Mouse (Mus musculus): ENCODE measurements around the gene Adipoq. TPM values are rescaled to one million over a fixed set of nuclear protein-coding genes. Genes with fewer than 3 reads are reported as not detected.

The Adipoq gene
- total and polyA plus RNA-seq, 3 experiments: not detected

- TF ChIP-seq MAX (IDR thresholded peaks at IDR 0.05; ENCODE audit: low read length) (0 out of 2 replicates have a peak, but pooled peaks have one; percentile 35), POLR2AphosphoS5 (IDR thresholded peaks at IDR 0.05; ENCODE audit: borderline replicate concordance, low read depth, low read length) (no peak), TBP (IDR thresholded peaks at IDR 0.05; ENCODE audit: low read depth, low read length) (peak; percentile 76), RAD21 (IDR thresholded peaks at IDR 0.05; ENCODE audit: low read depth, low read length) (no peak), CHD1 (IDR thresholded peaks at IDR 0.05; ENCODE audit: low read depth, low read length) (0 out of 2 replicates have a peak, but pooled peaks have one; percentile 48), EP300 (IDR thresholded peaks at IDR 0.05; ENCODE audit: low read depth in 1 of 2, low read length in 2 of 2) (no peak), ZNF384 (IDR thresholded peaks at IDR 0.05; ENCODE audit: low read depth, low read length) (no peak), TAL1 (IDR thresholded peaks at IDR 0.05; ENCODE audit: low read length) (no peak), CTCF (IDR thresholded peaks at IDR 0.05 in 2 of 3, conservative IDR thresholded peaks at IDR 0.05 in 1 of 3; ENCODE audit: control insufficient read depth in 1 of 3, insufficient read depth in 1 of 3, low read depth in 2 of 3, low read length in 3 of 3, poor library complexity in 1 of 3, severe bottlenecking in 1 of 3) (peak; percentile 0 to 15 (median 7); a peak in 2 of 6 replicates), ETS1 (IDR thresholded peaks at IDR 0.05; ENCODE audit: low read depth, low read length) (peak; percentile 39; the same call in 1 of the 2 replicates), MAZ (IDR thresholded peaks at IDR 0.05; ENCODE audit: low read depth, low read length) (no peak), E2F4 (IDR thresholded peaks at IDR 0.05; ENCODE audit: borderline replicate concordance, low read depth, low read length) (peak; percentile 99), POLR2AphosphoS2 (IDR thresholded peaks at IDR 0.05; ENCODE audit: low read length) (peak; percentile 91), SIN3A (IDR thresholded peaks at IDR 0.05; ENCODE audit: low read length) (peak; percentile 89; the same call in 1 of the 2 replicates), UBTF (IDR thresholded peaks at IDR 0.05; ENCODE audit: borderline replicate concordance, insufficient read depth, low read depth, low read length) (0 out of 2 replicates have a peak, but pooled peaks have one; percentile 59), HCFC1 (IDR thresholded peaks at IDR 0.05; ENCODE audit: low read depth, low read length) (peak; percentile 93), JUND (IDR thresholded peaks at IDR 0.05; ENCODE audit: low read depth, low read length) (no peak), USF1 (IDR thresholded peaks at IDR 0.05; ENCODE audit: low read depth, low read length) (no peak)
Observed at GRCm38 (mm10) chr16:23127673-23128375, 18.5 kb upstream of the Adipoq start, which contains the start of gene Rfc4 (continued).

GRCm38 (mm10) chr16:23130303-23130702 is 16.0 kb upstream of the Adipoq start:
- no peak for TF ChIP-seq MEF2A (IDR thresholded peaks at IDR 0.05; ENCODE audit: extremely low read depth, insufficient replicate concordance, low read depth, low read length, poor library complexity, severe bottlenecking)
- no peak for TF ChIP-seq POLR2AphosphoS5 (IDR thresholded peaks at IDR 0.05; ENCODE audit: borderline replicate concordance, low read depth, low read length)
- no peak for TF ChIP-seq USF2 (IDR thresholded peaks at IDR 0.05; ENCODE audit: borderline replicate concordance in 1 of 2, insufficient read depth in 1 of 2, low read depth in 1 of 2, low read length in 2 of 2)
- no peak for TF ChIP-seq POLR2A (IDR thresholded peaks at IDR 0.05; ENCODE audit: control insufficient read depth in 1 of 2, insufficient read depth in 1 of 2, low read depth in 1 of 2, low read length in 2 of 2, poor library complexity in 1 of 2)
- TF ChIP-seq CTCF (IDR thresholded peaks at IDR 0.05 in 2 of 3, conservative IDR thresholded peaks at IDR 0.05 in 1 of 3; ENCODE audit: control insufficient read depth in 1 of 3, insufficient read depth in 1 of 3, low read depth in 2 of 3, low read length in 3 of 3, poor library complexity in 1 of 3, severe bottlenecking in 1 of 3): no peak
- TF ChIP-seq TCF12 (IDR thresholded peaks at IDR 0.05; ENCODE audit: low read depth, low read length): no peak
- no peak for TF ChIP-seq BHLHE40 (IDR thresholded peaks at IDR 0.05; ENCODE audit: borderline replicate concordance, low read depth, low read length)
- TF ChIP-seq RAD21 (IDR thresholded peaks at IDR 0.05; ENCODE audit: low read depth, low read length): no peak
- no peak for TF ChIP-seq CHD1 (IDR thresholded peaks at IDR 0.05; ENCODE audit: low read depth, low read length)
- no peak for TF ChIP-seq RCOR1 (IDR thresholded peaks at IDR 0.05; ENCODE audit: low read depth, low read length)
- no peak for TF ChIP-seq MYC (IDR thresholded peaks at IDR 0.05; ENCODE audit: low read depth, low read length)
- TF ChIP-seq NELFE (IDR thresholded peaks at IDR 0.05; ENCODE audit: low read depth, low read length): no peak
- no peak for TF ChIP-seq MXI1 (IDR thresholded peaks at IDR 0.05; ENCODE audit: low read depth, low read length)
- TF ChIP-seq GATA1 (IDR thresholded peaks at IDR 0.05; ENCODE audit: low read depth, low read length): no peak
- no peak for TF ChIP-seq ZKSCAN1 (IDR thresholded peaks at IDR 0.05; ENCODE audit: low read depth, low read length)
- TF ChIP-seq MAFK (IDR thresholded peaks at IDR 0.05; ENCODE audit: borderline replicate concordance, low read depth, low read length): no peak
- no peaks in the 10 kb centered on the region for H3K9me3 ChIP-seq (replicated peaks; ENCODE audit: insufficient read depth, low read length)
- DNase-seq (ENCODE audit: low read depth, low spot score): no peak
- no peak overlapping the region for H3K9ac ChIP-seq (ENCODE audit: control insufficient read depth, low read depth, low read length, poor library complexity, severe bottlenecking)
- peaks cover 29% of the 10 kb centered on the region for H3K79me2 ChIP-seq (ENCODE audit: control insufficient read depth, insufficient read depth, low read length, poor library complexity)
- no peak overlapping the region for H3K4me3 ChIP-seq (ENCODE audit: control insufficient read depth in 1 of 2, insufficient read depth in 1 of 2, low read depth in 2 of 2, low read length in 2 of 2)
- H3K36me3 ChIP-seq (ENCODE audit: control insufficient read depth in 1 of 2, insufficient read depth in 2 of 2, low read length in 2 of 2): peaks cover 0 to 15% of the 10 kb centered on the region in 2 experiments; a peak in 2 of 4 replicates
- no peak overlapping the region for H3K27ac ChIP-seq (ENCODE audit: control insufficient read depth, low read depth, low read length)
- H3K4me1 ChIP-seq (ENCODE audit: control insufficient read depth in 1 of 2, insufficient read depth in 2 of 2, low read length in 2 of 2): peaks cover 0 to 13% of the 10 kb centered on the region in 2 experiments; a peak in 2 of 4 replicates
- H3K27me3 ChIP-seq (ENCODE audit: control insufficient read depth in 1 of 2, insufficient read depth in 2 of 2, low read length in 2 of 2): no peaks in the 10 kb centered on the region

All from MEL (cell line).